Mouse (Mus musculus): Measurements from ENCODE around the gene Scap.
"Not testable (repeated sequence)": the region's sequence is repeated elsewhere in the genome, so short reads cannot be mapped to it uniquely, and the experiment has no call there.

Scap gene

DNA sequence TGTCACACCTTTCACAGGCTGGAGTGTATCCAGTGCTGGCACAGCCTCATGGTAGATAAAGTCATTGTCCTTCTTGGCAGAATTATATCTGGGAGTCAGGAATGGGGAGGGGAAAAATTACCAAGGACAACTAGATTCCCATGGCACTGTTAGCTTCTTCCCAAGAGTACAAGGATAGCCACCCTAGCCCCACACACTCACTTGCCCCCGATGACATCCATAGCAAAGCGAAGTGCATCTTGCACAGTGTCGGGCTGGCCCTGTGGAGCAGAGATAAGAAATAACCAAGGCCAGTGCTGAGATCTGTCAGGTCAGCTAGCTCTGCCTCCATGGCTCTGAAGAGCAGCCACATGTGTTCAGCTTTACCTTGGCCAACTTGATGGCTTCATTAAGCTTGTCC is 57.8 kb downstream of the Scap start:
- DNase-seq = no peak

DNA sequence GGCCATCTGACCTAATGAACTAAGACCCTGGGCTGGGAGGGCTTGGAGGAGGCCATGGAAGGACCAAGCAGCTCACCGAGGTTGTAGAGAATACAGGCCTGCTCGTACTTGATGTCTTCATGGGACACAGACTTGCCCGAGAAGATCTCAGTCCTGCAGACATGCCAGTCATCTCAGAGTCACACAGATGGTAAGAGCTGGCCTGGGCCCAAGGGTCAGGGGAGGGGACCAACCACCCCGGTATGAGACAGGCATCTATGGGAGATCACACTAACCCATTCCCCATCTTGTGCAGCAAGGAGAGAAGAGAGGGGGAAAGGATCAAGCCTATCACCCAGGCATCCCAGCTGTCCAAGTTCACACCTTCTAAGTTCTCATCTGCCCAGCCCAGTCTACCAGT is 60.2 kb downstream of the Scap start:
- no peak for DNase-seq

DNA sequence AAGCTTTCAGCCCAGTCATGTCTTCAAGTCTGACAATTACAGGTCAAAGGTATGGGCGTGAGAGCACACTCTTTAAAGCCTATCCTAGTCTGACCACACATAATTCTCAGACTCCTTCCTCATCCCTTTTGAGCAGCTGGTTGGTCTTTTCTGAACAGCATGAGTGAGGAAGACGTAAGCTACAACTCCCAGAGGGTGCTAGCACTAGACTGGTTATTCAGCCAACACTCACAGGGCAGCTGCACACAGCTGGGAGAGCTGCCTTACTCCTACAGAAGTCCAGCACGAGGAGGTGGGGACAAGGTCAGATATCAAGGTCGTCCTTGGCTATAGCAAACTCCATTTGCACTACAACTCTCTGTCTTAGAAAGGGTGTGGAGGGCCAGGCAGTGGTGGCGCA is 67.6 kb downstream of the Scap start:
- DNase-seq = peak; percentile 40 to 74

DNA sequence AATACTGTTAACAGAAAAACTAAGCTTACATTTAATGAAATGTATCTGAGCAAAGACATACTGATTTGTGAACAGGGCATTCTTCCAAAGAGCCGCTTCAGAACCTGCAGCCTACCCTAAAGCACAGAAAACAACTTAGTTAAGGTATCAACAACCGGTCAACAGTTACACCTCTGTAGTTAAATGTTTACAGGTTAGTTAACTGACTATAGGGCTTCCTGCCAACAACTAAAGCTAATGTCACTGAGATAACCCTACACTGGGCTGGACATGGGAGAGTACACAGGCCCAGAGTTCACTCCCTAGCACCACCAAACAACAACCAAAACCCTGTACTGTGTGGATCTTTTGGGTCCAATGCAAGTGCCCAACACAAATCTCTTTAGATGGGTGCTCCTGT is 69.6 kb downstream of the Scap start:
- no peak for DNase-seq

DNA sequence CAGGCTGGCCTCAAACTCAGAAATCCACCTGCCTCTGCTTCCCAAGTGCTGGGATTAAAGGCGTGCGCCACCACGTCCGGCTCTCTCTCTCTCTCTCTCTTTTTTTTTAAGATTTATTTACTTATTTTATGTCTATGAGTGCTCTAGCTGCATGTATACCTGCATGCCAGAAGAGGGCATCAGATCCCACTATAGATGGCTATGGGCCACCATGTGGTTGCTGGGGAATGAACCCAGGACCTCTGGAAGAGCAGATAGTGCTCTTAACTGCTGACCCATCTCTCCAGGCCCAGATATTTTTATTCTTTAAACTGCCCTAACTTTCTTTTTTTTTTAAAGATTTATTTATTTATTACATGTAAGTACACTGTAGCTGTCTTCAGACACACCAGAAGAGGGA is 70.2 kb downstream of the Scap start:
- DNase-seq = not testable (repeated sequence)

DNA sequence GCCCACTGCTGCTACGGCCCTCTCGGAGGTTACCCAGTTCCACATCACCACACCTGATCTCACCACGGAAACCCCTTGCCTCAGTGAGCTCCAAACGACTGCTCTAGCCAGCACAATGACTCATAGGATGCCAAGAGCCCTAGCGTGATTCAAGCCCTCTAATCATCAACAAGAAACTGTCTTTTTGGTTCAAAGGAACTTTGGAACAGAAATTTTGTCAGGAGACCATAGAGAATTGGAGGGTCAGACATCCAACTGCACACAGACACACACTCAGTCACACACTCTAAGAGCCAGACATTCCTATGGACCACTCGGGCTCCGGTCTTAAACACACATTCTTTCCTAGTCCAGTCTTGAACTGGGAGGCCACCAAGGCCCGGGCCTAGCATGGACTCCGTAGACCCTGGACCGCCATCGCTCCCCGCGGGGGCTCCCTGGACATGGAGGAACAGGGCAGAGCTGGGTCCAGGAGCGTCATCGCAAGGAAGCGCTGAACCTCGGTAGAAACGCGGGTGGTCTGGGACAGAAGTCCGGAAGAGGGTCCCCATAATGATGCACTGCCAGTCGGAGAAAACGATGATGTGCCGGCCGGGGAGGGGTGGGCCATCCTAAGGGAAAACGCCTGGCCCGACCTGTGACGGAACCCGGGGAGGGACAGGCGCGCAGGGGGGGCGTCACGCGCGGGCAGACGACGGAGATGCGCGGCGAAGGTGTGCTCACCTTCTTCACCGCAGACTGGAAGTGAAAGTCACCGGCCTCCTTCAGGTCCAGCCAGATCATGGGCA is 74.4 kb downstream of the Scap start:
- no peak for DNase-seq

DNA sequence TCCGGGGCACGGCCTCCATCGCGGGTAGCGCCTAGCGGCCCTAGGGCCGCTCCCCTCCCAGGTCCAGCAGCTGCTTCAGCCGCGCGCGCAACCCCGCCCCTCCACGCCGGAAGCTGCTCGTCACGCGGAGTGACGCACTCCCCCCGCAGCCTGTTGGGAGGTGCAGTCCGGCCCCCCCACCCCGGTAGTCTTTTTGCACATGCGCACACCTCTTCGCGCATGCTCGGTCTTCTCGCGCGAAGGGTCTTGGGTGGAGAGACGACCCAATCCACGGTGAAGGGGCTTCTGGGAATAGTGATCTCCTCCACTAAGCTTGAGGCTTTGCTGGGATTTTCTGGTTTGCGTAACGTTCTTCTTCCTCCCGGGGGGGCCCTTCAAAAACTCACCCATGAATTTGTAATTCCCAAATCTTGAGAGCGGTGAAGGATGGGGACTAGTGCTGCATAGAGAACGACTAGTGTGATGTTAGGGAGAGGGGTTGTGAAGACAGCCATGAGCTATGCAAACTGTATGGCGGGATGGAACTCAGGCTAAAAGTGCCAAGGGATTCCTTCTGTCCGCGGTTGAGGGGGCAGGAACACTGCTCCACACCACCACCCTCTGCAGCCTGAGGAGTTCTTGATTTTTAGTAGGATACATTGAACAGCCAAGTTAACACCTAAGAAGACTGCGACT is 75.1 kb downstream of the Scap start, which contains the start of gene Ptpn23:
TSS of gene Ptpn23 (minus strand) at position 115 of the 675 bp plus-strand sequence.
- peak; percentile 96 to 97 for DNase-seq

DNA sequence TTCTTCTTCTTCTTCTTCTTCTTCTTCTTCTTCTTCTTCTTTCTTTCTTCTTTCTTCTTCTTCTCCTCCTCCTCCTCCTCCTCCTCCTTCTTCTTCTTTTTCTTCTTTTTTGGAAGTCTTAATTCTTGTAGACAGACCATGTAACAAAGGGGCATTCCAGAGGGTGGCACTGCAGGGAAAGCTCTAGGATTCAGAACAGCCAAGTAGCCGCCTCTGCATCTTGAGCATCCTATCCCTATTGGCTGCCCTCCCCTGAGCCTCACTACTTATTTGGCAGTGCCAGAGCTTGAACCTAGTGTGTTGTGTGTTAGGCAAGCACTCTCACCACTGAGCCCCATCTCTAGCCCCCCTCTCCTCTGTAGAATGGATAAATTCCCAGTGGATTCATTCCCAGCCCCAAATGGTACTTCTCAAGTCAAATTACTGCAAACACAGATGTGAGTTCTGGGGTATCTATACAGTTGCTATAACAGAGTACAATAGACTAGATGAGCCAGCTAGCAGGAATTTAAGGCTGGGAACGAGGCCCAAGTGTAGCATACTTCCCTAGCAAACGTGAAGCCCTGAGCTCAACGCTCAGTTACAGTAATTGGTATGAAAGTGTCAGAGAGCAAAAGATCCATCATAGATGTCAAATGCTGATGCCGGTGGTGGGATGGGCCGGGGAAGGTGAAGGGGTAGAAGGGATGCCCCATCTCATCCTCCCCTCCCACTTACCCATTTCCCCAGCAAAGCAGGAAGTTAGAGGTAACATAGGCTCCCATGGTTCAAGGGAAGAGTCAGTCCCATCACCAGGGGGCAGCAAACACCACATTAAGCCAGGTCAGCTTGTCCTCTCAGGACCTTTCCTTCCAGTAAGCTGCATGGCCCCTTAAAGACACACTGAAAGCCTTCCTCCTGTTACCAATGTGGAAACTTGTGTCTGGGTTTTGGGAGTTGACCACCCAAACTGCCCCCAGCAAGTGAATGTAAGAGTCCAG is 78.1 kb downstream of the Scap start:
- DNase-seq = peak; percentile 83 to 90

DNA sequence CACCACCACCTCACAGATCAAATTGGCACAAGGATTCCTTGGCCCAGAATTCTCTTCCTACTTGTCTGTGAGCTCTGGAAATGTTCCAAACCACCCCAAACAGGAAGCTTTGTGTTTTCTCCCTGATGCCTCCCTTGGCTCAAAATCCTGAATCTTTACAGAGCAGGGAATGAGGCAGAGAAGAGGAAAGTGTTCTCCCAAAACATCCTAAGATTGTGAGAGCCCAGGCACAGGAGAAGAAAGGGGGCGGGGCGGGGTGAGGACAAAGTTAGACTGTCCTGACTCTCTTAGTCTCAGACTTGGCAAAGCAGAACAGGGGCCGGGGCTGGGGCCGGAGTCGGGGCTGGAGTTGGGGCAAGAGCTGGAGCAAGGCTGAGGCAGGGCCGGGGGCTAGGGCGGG is 79.8 kb downstream of the Scap start:
- peak; percentile 52 to 72 for DNase-seq

DNA sequence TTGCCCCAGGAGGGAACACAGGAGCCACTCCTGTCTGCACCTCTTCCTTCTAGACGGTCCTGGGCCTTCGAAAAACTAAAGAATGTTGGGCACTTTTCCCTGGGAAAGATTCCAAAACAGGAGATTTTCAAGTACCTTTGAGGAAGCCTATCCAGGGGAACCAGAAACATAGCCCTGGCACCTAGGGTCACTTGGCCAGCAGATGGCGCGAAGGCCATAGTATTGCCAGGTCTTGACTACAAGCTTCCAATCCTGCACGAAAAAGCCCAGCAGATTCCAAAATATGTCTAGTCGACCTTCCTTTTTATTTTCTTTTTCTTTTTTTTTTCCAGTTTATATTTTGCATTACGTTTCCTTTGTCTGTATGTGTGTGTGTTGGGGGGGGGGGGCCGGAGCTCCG is 80.7 kb downstream of the Scap start:
- peak; percentile 82 to 83 for DNase-seq

DNA sequence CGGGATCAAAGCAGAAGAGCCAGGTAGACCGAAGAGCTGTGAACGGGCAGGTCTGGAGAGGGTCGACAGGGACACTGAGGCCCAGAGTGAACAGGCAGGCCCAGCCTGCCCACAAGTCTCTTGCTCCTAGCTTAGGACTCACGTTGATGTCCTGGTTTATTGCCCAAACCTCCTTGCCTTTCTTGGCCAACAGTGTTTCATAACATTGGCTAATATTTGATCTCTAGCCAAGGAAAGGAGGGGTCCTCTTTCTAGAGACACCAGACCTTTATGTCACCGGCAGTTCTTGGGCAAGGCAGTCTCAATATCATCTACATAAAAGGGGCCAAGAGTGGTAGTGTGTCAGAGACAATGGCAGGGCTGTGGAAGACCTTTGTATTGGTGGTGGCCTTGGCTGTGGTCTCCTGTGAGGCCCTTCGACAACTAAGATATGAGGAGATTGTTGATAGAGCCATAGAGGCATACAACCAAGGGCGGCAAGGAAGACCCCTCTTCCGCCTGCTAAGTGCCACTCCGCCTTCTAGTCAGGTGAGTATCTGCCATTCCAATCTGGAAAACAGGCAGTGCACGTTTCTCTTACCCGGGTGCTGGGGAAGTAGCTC is 86.5 kb downstream of the Scap start, which contains the start of gene Ngp:
TSS of gene Ngp (plus strand) at position 237 of the 602 bp plus-strand sequence.
- no peak for DNase-seq

DNA sequence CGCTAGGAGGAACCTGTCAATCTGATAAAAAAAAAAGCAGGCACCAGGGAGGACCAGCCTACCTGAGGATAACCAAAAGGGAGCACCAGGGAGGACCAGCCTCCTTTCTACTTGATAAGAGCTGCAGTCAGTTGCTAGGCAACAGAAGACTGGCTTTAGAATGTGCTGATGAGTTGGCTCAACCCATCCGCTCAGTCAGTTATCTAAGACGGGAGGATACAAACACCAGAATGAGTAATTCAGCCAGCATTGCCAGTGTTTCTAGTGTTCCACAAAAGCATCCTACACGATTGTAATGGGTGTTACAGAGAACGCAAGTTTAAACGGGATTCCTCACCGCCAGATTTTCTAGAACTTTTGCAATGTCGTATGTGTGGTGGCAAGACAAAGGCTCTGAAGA is 98.2 kb downstream of the Scap start:
- no peak for DNase-seq

DNA sequence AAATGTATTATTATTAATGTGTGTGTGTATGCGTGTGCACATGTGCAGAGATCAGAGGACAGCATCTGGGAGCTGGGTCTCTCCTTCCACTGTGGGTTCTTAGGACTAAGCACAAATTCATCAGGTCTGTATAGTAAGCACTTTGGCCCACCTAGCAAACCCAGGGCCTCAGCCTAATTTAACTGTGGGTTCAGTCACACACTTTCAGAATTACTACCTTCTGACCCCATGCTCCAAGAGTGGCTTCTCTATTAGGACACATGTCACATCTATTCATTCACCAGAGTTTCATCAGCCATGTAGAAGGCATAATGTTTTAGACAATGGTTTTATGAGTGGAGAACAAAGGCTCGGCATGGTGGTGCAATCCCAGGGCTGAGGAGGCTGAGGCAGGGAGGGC is 100.0 kb downstream of the Scap start:
- DNase-seq = no peak
